Mouse (Mus musculus) urinary bladder, postnatal 36 days (tissue): Measurements from ENCODE around the gene Pfdn6.
"Not testable (repeated sequence)": the region's sequence is repeated elsewhere in the genome, so short reads cannot be mapped to it uniquely, and the experiment has no call there.

ENCODE experiments used
- DNase-seq, 2 experiments: peaks; one replicate each; pipeline ENCODE4 v3.0.0; 2022; ENCODE audit warnings: low spot score in 2 of 2, mixed read lengths in 1 of 2

Pfdn6 gene

DNA sequence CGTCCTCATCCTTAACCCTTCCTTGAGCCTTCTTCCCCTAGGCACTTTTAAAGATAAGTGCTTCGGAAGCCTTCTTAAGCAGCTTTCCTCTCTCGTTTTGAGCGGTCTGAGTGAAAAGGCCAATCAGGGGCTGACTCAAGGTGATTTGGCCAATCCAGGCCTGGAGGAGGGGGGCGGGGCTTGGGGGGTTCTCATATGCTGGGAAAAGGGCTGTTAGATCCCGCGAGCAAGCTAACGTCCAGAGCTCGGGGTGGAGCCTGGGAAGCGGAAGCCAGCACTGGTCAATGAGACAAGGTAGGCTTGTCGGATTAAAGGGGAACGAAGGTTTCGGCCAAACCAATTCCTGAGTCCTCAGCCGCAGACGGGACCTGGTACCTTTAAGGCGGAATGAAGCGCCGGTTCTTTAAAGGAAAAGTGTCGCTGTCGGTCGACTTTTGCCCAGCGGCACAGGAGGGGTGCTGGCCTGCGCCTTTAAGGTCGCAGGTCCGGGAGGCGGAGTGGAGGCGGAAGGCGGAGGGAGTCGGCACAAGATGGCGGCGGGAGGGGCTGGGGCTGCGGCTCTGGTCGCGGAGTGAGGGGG lies 24.4 kb downstream of the Pfdn6 start, which contains the start of the genes Tapbp and Zbtb22:
Gene Tapbp, plus strand, starts transcription at position 229 of the 580 bp plus-strand sequence.
Gene Zbtb22, plus strand, starts transcription at position 234 of the 580 bp plus-strand sequence.
- DNase-seq: peak; percentile 93 to 95

DNA sequence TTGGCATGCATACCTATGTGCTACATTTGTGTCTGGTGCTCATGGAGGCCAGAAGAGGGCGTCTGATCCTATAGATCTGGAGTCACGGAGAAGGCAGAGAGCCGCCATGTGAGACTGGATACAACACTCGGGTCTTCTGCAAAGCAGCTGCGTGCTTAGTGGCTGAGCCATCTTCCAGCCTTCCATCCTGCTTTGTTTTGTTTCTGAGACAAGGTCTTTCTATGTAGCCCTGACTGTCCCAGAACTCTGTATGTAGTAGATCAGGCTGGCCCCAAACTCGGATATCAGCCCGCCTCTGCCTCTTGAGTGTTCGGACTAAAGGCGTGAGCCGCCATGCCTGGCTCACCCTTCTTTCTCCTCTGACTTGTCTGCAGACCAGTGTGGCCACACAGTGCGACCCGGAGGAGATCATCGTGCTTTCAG lies 25.2 kb downstream of the Pfdn6 start:
- no peak for DNase-seq

DNA sequence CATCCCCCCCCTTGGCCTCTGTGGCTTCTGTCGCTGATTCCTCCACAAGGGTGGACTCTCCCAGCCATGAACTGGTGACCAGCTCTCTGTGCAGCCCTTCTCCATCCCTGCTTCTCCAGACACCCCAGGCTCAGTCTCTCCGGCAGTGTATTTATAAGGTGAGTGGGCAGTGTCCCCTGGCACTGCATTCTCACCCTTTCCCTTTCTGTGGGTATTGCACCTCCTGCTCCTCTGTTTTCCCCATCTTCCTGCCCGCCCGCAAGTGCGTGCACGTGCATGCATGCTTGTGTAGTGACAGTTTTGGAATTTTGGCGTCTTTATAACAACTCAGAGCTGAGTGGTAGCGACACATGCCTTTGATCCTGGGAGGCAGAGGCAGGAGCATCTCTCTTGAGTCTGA lies 26.2 kb downstream of the Pfdn6 start:
- DNase-seq: no peak

DNA sequence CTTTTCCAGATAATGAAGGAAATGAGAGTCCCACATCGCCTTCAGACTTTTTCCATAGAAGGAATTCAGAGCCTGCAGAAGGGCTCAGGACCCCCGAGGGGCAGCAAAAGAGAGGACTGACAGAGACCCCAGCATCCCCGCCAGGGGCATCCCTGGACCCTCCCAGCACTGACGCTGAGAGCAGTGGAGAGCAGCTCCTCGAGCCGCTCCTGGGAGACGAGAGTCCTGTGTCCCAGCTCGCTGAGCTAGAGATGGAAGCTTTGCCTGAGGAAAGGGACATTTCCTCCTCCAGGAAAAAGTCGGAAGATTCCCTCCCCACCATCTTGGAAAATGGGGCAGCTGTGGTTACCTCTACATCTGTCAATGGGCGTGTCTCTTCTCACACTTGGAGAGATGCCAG lies 26.9 kb downstream of the Pfdn6 start:
- DNase-seq: no peak

DNA sequence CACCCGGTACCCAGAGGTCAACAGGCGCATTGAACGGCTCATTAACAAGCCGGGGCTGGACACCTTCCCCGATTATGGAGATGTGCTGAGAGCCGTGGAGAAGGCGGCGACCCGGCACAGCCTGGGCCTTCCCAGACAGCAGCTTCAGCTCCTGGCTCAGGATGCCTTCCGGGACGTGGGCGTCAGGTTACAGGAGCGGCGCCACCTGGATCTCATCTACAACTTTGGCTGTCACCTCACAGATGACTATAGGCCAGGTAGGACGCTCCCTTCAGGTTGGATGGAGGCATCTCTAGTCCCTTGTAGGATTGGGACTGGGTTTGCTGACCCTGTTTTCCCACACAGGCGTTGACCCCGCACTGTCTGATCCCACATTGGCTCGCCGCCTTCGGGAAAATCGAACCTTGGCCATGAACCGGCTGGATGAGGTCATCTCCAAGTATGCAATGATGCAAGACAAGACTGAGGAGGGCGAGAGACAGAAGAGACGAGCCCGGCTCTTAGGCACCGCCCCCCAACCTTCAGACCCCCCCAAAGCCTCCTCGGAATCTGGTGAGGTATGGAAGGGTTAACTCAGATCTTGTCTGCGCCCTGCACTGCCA lies 28.2 kb downstream of the Pfdn6 start:
- no peak for DNase-seq

DNA sequence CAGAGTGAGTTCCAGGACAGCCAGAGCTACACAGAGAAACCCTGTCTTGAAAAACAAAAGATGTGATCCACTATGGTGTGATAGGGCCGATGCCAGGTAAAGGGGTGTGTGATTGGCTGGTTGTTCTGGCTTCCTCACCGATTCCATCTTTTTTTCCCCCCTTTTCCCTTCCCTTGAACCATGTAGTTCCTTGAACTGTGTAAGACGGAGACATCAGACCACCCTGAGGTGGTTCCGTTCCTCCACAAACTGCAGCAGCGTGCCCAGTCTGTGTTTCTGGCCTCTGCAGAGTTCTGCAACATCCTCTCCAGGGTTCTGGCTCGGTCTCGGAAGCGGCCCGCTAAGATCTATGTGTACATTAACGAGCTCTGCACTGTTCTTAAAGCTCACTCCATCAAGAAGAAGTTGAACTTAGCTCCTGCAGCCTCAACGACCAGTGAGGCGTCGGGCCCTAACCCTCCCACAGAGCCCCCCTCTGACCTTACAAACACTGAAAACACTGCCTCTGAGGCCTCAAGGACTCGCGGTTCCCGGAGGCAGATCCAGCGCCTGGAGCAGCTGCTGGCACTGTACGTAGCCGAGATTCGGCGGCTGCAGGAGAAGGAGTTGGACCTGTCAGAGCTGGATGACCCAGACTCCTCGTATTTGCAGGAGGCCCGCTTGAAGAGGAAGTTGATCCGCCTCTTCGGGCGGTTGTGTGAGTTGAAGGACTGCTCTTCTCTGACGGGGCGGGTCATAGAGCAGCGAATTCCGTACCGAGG lies 28.9 kb downstream of the Pfdn6 start:
- DNase-seq: no peak

DNA sequence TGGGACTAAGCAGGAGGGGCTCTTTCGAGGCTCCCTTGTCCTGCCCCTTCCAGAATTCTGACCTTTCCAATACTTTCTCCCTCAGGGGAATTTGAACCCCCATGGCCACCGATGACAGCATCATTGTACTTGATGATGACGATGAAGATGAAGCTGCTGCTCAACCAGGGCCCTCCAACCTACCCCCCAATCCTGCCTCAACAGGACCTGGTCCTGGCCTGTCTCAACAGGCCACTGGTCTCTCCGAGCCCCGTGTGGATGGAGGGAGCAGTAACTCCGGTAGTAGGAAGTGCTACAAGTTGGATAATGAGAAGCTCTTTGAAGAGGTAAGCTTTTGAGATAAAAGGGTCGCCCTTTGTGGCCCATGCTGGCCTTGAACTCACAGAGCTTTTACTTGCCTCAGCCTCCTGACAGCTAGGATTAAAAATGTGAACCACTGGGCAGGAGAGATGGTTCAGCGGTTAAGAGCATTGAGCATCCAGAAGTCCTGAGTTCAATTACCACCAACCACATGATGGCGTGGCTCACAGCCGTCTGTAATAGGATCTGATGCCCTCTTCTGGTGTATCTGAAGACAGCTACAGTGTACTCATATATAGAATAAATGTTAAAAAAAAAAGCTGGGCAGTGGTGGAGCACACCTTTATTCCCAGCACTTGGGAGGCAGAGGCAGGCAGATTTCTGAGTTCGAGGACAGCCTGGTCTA lies 29.6 kb downstream of the Pfdn6 start:
- DNase-seq: no peak

DNA sequence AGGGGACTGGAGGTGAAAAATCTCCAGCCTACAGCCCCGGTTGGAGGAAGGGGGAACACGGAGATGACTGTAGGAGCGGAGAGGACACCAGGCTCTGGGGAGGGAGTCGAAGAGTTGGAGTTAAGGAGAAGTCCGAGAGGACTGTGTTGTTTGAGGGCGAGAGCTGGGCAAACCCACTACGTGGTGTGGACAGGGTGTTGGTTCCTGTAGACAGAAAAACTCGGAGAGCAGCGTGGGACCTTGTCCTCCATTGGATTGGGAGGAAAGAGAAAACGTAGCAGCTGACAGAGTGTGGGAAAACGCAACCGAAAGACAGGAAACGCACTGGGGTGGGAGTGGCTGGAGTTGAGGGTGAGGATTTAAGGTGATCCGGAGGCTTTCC lies 30.3 kb downstream of the Pfdn6 start:
- peak; percentile 57 to 69 for DNase-seq

DNA sequence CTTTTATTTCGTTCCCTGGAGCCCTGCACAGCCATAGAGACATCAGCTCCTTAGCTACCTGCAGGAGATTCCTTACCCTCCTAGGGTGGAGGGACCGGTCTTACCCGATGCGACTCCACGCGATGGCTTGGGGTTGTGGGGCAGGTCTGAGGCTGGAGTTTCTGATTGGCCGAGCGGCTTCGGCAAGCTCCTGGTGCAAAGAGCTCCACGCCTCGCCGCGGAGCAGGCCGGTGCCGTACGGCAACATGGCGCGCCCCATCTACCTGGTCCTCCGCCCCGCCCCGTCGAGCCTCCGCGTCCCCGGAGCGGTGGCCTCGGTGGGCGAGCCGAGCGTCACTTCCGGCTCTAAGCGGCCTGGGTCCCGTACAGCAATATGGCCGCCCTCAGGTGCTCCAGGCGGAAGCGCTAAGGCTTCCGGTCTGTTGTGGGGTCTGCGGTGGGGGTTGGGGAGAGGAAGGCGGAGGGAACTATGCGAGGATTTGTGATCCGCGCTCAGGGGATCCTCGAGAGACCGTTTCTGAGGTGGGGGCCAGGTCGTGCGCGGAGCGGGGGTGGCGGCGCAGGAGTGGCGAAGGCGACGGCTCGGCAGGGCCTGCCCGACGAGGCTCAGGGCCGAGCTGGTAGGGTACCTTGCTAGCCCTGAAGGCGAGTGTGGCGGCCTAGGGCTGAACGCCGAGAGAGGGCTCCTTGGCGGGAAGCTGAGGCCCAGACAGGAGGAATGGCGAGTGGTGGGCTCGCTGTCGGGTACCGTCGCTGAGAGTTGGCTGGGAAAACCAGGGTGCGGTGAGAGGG lies 30.9 kb downstream of the Pfdn6 start, which contains the start of gene Daxx:
Gene Daxx, plus strand, starts transcription at position 338 of the 792 bp plus-strand sequence.
- DNase-seq: peak; percentile 100

DNA sequence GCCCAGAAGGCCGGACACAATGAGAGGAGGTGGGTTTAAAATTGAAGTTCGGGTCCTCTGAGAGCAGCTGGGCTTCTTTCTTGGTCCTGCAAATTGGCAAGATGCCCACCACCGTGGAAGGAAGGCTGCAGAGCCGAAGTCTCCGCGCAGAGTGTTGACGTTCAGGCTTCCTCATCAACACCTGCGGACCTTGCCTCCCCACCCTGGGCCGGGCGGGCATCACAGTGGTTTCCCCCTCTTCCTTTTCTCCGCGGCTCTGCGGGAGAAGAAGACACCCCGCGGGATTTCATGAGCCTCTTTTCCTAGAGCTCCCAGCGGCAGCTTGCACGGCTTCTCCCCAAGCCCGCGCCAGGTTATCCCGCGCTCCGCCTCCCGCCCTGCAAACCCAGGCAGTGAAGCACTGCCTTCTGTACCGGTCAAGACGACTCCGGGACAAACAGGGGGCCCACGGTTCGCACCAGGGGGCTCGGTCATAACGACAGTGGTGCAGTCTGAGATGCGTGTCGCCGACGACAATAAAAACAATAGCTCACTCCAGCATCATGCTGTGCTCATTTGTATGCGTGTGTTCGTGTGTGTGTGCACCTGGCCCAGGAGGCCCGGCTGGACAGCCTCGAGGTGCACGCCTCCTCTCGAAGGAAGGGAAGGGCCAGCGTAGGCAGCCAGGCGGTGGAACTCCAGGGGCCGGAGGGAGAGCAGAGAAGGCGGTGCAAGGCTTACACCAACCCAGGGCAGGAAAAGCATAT lies 31.6 kb downstream of the Pfdn6 start:
- peak in 1 of 2 experiments; percentile 40 for DNase-seq

DNA sequence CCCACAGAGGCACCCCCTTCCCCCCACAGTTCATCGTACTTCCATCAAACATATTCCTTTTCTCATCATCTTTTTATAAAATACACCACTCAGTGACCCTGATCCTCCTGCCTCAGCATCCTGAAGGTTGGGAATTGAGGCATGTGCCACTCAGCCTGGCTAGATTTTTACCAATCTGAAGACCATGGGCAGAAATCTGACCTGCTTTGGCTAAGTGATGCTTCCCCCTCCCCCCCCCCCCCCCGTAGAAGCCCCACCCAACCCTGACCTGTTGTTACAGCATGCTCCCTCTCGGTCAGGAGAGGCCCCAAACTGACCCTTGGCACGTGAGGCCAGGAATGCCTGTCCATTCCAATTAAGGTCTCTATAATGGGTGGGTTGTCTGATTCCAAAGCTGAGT lies 35.3 kb downstream of the Pfdn6 start, which contains the start of gene Platr17:
Gene Platr17, plus strand, starts transcription at position 301 of the 400 bp plus-strand sequence.
- not testable (repeated sequence) for DNase-seq

DNA sequence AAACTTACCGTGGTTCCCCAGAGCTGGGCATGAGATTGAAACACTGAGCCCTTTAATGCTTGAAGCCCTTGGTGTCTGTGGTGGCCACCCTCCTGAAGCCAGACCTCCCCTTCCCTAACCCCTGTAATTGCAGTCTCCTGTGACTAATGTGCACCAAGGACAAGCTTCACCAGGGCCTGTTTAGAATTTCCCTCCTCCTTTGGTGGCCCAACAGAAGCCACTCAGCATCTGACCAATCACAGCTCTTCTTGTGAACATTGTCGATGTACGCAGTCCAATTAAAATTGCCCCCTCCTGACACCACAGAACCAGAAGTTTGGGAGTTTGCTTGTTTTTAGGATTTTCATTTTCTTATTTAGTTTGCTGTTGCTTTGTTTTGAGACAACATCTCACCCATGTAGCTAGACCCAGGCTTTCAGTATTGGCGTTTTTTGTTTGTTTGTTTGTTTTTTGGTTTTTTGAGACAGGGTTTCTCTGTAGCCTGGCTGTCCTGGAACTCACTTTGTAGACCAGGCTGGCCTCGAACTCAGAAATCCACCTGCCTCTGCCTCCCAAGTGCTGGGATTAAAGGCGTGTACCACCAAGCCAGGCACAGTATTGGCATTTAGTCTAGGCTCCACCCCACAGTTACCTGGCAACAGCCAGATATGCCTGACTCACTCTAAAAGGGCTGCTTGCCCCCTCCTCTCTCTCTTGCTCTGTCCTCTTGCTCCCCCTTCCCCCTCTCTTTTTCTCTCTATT lies 36.1 kb downstream of the Pfdn6 start:
- DNase-seq: not testable (repeated sequence)

DNA sequence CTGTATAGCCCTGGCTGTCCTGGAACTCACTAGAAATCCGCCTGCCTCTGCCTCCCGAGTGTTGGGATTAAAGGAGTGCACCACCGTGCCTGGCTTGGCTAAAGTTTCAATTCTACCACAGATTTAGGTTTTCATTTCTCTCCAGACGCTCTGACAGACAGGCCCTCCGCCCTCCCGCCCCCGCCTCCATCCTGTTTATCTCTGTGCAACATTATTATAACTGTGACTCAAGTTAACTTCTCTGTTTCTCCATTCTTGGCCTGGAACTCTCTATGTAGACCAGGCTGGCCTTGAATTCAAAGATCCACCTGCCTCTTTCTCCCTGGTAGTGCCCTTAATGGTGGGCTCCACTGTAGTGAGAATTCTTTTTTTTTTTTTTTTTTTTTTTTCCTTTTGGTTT lies 37.7 kb downstream of the Pfdn6 start:
- DNase-seq: no peak

DNA sequence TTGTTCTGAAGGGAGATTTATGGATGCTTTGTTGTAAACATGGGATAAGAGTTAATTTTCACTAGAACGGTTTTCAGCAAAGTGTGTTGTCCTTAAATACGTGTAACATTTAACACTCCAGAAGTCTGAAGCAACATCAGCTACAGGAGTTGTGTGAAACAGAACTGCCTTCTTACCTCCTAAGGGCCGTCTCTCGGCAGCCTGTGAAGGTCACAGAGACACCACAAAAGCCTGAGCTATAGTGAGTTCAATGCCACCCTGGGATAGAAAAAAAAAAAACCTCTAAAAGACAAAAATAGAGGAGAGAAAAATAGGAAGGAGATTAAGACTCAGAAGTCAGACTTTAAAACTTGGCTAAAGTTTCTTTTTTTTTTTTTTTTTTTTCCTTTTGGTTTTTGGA lies 38.1 kb downstream of the Pfdn6 start:
- no peak for DNase-seq

DNA sequence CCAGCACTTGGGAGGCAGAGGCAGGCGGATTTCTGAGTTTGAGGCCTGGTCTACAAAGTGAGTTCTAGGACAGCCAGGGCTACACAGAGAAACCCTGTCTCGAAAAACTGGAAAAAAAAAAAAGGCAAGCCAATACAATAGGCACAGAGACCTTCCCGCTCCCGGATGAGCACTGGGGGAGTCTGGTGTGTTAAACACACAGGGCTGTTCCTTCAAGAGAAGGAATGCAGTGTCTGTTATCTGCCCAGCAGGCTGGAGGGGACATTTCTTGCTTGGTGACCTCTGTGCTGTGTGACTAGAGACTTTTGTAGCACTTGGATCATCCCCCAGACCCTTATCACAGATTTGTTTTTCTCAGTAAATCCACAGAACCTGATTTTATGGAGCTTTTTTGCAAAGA lies 38.5 kb downstream of the Pfdn6 start:
- no peak for DNase-seq

DNA sequence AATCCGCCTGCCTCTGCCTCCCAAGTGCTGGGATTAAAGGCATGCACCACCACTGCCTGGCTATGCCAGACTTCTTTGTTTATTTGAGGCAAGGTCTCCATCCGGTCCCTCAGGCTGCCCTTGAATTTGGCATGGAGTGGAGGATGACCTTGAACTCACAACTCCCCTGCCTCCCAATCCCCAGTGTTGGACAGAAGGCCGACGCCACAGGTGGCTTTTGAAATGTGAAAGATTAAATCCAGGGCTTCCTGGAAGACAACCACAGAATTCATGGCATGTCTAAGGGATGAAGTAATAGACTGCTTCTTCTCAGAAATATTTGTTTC lies 39.2 kb downstream of the Pfdn6 start:
- DNase-seq: no peak

DNA sequence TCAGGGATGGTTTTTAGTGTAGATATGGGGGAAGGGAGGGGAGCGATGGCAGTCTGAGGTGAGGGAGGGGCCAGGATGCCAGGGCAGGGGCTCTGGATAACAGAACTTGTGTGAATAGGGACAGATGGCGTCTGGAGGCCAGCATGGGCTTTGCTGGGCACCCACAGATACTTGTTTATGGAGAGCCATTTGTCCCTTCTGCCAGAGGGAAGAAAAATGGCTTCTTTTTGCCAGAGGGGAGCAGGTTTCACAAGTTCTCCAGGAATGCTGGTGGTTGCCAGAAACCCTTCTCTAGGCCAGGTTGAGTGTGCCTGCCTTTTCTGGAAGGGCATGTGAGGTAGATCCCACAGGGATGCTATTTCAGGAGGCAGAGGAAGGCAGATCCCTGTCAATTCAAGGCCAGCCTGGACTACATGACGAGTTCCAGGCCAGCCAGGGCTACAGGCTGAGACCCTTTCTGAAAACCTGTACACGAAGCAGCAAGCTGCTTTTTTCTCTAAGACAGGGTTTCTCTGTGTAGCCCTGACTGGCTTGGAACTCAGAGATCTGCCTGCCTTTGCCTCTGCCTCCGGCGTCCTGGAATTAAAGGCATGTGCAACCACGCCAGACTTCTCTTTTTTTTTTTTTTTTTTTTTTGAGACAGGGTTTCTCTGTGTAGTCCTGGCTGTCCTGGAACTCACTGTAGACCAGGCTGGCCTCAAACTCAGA lies 39.7 kb downstream of the Pfdn6 start:
- no peak for DNase-seq

DNA sequence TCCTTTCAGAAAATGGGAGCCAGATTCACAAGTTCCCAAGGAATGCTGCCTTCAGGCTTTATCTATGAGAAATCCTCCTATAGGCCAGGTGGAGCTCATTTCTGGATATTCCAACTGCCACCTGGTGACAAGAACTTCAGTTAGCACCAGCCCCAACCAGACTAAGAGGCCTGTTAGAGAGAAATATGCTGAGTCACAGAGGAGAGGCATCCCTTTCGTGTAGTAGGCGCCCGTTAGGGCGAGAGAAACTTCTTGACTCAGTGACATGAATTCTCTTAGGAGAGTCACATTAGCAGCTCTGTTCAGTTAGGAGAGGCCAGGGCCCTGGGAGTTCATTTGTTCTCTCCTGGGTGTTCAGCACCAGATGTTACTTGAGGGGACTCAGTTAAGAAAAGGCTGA lies 40.5 kb downstream of the Pfdn6 start:
- DNase-seq: no peak

DNA sequence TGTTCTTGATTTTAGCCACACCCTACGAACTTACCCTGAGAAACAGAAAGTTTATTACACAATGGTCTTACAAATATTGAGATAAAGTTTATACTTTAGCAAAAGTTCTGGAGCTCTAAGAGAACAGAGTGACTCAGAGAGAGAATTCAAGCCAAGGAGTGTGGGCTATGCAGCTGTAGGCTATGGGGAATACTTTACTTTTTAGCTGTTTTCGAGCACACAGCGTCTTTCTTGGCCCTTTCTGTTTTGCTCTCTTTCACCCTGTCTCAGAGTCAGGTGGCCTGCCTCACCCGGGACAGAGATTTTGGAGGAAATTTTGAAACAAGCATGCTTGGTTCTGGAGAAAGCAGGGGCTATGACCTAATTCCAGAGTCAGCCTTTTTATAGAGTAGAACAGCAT lies 42.0 kb downstream of the Pfdn6 start:
- DNase-seq: not testable (repeated sequence)
